Mouse (Mus musculus): Measurements from ENCODE around the gene Trim58. TPM values are rescaled to one million over a fixed set of nuclear protein-coding genes. Genes with fewer than 3 reads are reported as not detected.

Gene Trim58
- polyA plus RNA-seq, 1 experiment from 2014 or later, result 0.09 TPM

DNA sequence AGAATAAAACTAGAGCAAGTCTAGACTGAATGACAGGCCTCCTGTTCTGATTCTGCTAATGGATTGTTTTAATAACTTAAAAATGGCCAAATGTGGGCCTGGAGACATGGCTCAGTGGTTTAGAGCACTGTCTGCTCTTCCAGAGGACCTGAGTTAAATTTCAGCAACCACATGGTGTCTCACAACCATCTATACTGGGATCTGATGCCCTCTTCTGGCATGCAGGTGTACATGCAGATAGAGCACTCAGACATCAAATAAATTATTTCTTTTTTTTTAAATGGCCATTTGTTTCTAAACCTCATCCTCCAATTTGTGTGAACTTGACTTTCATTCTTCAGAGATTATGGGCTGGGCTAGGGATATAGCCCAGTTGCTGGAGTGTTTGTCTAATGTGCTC is 29.0 kb downstream of the Trim58 start:
- Histone ChIP-seq H3K4me2 (replicated peaks) (no peak overlapping the region), H3K9ac (no peak overlapping the region), H3K4me1 (no peaks in the 10 kb centered on the region), H3K27ac (no peak overlapping the region), H3K27me3 (no peaks in the 10 kb centered on the region), H3K9me3 (no peaks in the 10 kb centered on the region), H3K36me3 (no peaks in the 10 kb centered on the region), H3K4me3 (no peak overlapping the region)
- ATAC-seq (ENCODE audit: low FRiP score, low read depth), result no peak

- no peaks in the 10 kb centered on the region for H3K27me3 ChIP-seq
- H3K4me3 ChIP-seq, result no peak overlapping the region
- ATAC-seq (ENCODE audit: low FRiP score, low read depth), result no peak
- H3K4me1 ChIP-seq, result no peaks in the 10 kb centered on the region
- no peak overlapping the region for H3K4me2 ChIP-seq (replicated peaks)
- H3K36me3 ChIP-seq, result no peaks in the 10 kb centered on the region
- no peaks in the 10 kb centered on the region for H3K9me3 ChIP-seq
- WGBS, result 51% methylated on average over 4 of the region's 4 CpGs
- no peak overlapping the region for H3K27ac ChIP-seq
- H3K9ac ChIP-seq, result no peak overlapping the region
Observed at GRCm38 (mm10) chr11:58671825-58672224, 31.6 kb downstream of the Trim58 start.

DNA sequence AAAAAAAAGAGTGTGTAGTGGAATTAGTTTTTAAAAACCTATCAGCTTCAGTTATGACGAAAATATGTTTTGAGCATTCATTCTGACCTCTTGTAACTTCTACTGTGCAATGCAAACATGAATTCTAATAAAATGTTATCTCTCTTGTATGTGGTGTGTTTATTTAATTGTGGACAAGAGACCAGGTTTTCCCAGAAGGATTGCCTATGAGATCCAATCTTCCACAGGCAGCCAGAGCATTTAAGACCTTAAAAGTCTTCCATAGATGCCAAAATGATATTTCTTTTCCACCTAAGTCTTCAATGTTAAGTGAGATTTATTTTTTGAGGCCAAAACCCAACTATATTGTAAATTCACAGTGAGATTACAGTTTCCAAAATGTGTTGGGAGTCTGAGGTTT is 40.5 kb downstream of the Trim58 start, which contains the start of gene Olfr320:
TSS of gene Olfr320 (plus strand) at position 301 of the 400 bp plus-strand sequence.
- no peak within 1 kb of the TSS for H3K9ac ChIP-seq
- no peak within 1 kb of the TSS for H3K4me2 ChIP-seq (replicated peaks)
- H3K27ac ChIP-seq, result no peak within 1 kb of the TSS
- ATAC-seq (ENCODE audit: low FRiP score, low read depth), result no peak
- H3K4me1 ChIP-seq, result no peaks in the 10 kb centered on the region
- no peaks in the 10 kb centered on the region for H3K36me3 ChIP-seq
- no peak within 1 kb of the TSS for H3K4me3 ChIP-seq
- H3K9me3 ChIP-seq, result no peaks in the 10 kb centered on the region
- 86% methylated on average over 1 of the region's 1 CpGs for WGBS
- H3K27me3 ChIP-seq, result no peaks in the 10 kb centered on the region

DNA sequence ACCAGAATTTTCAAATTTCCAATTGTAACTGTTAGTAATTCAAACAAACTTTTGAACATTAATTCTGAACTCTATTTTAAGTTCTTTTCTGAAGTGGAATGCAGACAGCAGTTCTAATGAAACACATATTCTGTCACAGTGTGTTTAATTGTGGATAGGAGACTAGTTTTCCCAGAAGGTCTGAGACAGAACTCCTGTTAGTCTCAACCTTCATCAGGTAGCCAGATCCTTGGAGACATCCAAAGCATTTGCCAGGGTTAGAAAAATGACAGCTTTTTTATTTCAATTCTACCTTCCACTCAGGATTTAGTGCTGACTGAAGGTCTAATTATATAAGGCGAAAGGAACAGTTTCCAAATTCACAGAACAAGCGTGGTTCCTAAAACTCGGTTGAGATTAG is 58.6 kb downstream of the Trim58 start, which contains the start of gene Olfr319:
TSS of gene Olfr319 (plus strand) at position 301 of the 400 bp plus-strand sequence.
- no peaks in the 10 kb centered on the region for H3K36me3 ChIP-seq
- no peak for ATAC-seq (ENCODE audit: low FRiP score, low read depth)
- H3K9me3 ChIP-seq, result peaks cover 14% of the 10 kb centered on the region; the same call in 1 of the 2 replicates
- WGBS, result 81% methylated on average over 3 of the region's 3 CpGs
- H3K4me1 ChIP-seq, result no peaks in the 10 kb centered on the region
- H3K27ac ChIP-seq, result no peak within 1 kb of the TSS
- no peaks in the 10 kb centered on the region for H3K27me3 ChIP-seq
- H3K4me3 ChIP-seq, result no peak within 1 kb of the TSS
- no peak within 1 kb of the TSS for H3K9ac ChIP-seq
- no peak within 1 kb of the TSS for H3K4me2 ChIP-seq (replicated peaks)

Other genes with a start within 250 kb of the Trim58 start
- gene 1810065E05Rik, start 219.4 kb upstream of the Trim58 start, polyA plus RNA-seq (2015; fragmentation: Nextera tagmentation; extraction: Ambion mirVana), result not detected in 2 replicates
- gene Gm12253, start 207.9 kb upstream of the Trim58 start, polyA plus RNA-seq (2015; fragmentation: Nextera tagmentation; extraction: Ambion mirVana), result not detected in 2 replicates
- not detected in 2 replicates for gene Lypd9, start 187.5 kb upstream of the Trim58 start, polyA plus RNA-seq (2015; fragmentation: Nextera tagmentation; extraction: Ambion mirVana)
- not detected in 2 replicates for gene Olfr30, start 178.2 kb upstream of the Trim58 start, polyA plus RNA-seq (2015; fragmentation: Nextera tagmentation; extraction: Ambion mirVana)
- not detected in 2 replicates for gene Olfr332, start 147.9 kb upstream of the Trim58 start, polyA plus RNA-seq (2015; fragmentation: Nextera tagmentation; extraction: Ambion mirVana)
- gene Olfr331, start 137.9 kb upstream of the Trim58 start, polyA plus RNA-seq (2015; fragmentation: Nextera tagmentation; extraction: Ambion mirVana), result not detected in 2 replicates
- not detected in 2 replicates for gene Olfr330, start 105.6 kb upstream of the Trim58 start, polyA plus RNA-seq (2015; fragmentation: Nextera tagmentation; extraction: Ambion mirVana)
- gene Olfr329-ps, start 94.0 kb upstream of the Trim58 start, polyA plus RNA-seq (2015; fragmentation: Nextera tagmentation; extraction: Ambion mirVana), result not detected in 2 replicates
- 0.08 TPM in 1 of 2 replicates, not detected in the other for gene Olfr328, start 84.8 kb upstream of the Trim58 start, polyA plus RNA-seq (2015; fragmentation: Nextera tagmentation; extraction: Ambion mirVana)
- gene Olfr224, start 69.9 kb upstream of the Trim58 start, polyA plus RNA-seq (2015; fragmentation: Nextera tagmentation; extraction: Ambion mirVana), result not detected in 2 replicates
- not detected in 2 replicates for gene Olfr325, start 62.7 kb upstream of the Trim58 start, polyA plus RNA-seq (2015; fragmentation: Nextera tagmentation; extraction: Ambion mirVana)
- not detected in 2 replicates for gene Olfr324, start 45.4 kb upstream of the Trim58 start, polyA plus RNA-seq (2015; fragmentation: Nextera tagmentation; extraction: Ambion mirVana)
- not detected in 2 replicates for gene 2210407C18Rik, start 24.4 kb upstream of the Trim58 start, polyA plus RNA-seq (2015; fragmentation: Nextera tagmentation; extraction: Ambion mirVana)
- gene Olfr323, start 10.0 kb upstream of the Trim58 start, polyA plus RNA-seq (2015; fragmentation: Nextera tagmentation; extraction: Ambion mirVana), result not detected in 2 replicates
- not detected in 2 replicates for gene Olfr322, start 18.3 kb downstream of the Trim58 start, polyA plus RNA-seq (2015; fragmentation: Nextera tagmentation; extraction: Ambion mirVana)
- gene Olfr320, start 40.6 kb downstream of the Trim58 start, polyA plus RNA-seq (2015; fragmentation: Nextera tagmentation; extraction: Ambion mirVana), result not detected in 2 replicates
- gene Olfr319, start 58.7 kb downstream of the Trim58 start, polyA plus RNA-seq (2015; fragmentation: Nextera tagmentation; extraction: Ambion mirVana), result not detected in 2 replicates
- not detected in 2 replicates for gene Olfr318, start 83.5 kb downstream of the Trim58 start, polyA plus RNA-seq (2015; fragmentation: Nextera tagmentation; extraction: Ambion mirVana)
- not detected in 2 replicates for gene Olfr317, start 98.7 kb downstream of the Trim58 start, polyA plus RNA-seq (2015; fragmentation: Nextera tagmentation; extraction: Ambion mirVana)
- gene Olfr316, start 112.3 kb downstream of the Trim58 start, polyA plus RNA-seq (2015; fragmentation: Nextera tagmentation; extraction: Ambion mirVana), result not detected in 2 replicates
- not detected in 2 replicates for gene Olfr315, start 132.7 kb downstream of the Trim58 start, polyA plus RNA-seq (2015; fragmentation: Nextera tagmentation; extraction: Ambion mirVana)
- gene Olfr314, start 142.5 kb downstream of the Trim58 start, polyA plus RNA-seq (2015; fragmentation: Nextera tagmentation; extraction: Ambion mirVana), result not detected in 2 replicates
- gene Fam183b, start 161.5 kb downstream of the Trim58 start, polyA plus RNA-seq (2015; fragmentation: Nextera tagmentation; extraction: Ambion mirVana), result not detected in 2 replicates
- gene Olfr313, start 174.5 kb downstream of the Trim58 start, polyA plus RNA-seq (2015; fragmentation: Nextera tagmentation; extraction: Ambion mirVana), result not detected in 2 replicates
- not detected in 2 replicates for gene Olfr312, start 188.8 kb downstream of the Trim58 start, polyA plus RNA-seq (2015; fragmentation: Nextera tagmentation; extraction: Ambion mirVana)
- not detected in 2 replicates for gene Olfr311, start 198.8 kb downstream of the Trim58 start, polyA plus RNA-seq (2015; fragmentation: Nextera tagmentation; extraction: Ambion mirVana)
- 12.8 and 12.9 TPM in 2 replicates for gene Gm12258, start 206.7 kb downstream of the Trim58 start, polyA plus RNA-seq (2015; fragmentation: Nextera tagmentation; extraction: Ambion mirVana)
- gene 2810021J22Rik, start 226.8 kb downstream of the Trim58 start, polyA plus RNA-seq (2015; fragmentation: Nextera tagmentation; extraction: Ambion mirVana), result 8.0 and 10.9 TPM in 2 replicates